16 mouse cellular contexts compared by ENCODE assay signal in the genomic region with DNA sequence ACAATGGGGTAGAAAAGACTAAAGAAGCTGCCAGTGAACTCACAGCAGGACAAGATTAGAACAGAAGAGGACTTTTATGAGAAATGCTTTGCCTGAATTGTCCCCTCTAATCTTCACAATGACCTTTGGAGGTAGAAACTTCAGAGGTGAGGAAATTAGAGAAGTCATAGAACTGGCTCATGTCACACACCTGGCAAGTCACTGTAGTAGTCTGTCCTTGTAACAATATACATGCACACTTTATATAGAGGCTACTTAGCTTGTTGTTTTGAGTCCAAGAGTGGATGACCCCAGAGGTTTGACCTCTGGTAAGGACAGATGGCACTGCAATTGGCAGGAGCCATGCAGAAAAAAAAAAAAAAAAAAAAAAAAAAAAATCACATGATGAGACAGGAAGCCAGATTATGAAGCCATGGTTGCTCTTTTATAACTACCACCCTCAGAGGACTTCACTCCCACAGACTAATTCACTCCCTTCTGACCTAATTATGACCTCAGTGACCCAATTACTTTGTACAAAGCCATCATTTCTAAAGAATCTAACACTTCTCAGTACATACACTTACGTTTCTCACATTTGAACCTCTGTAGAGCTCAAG. TPM values are rescaled to one million over a fixed set of nuclear protein-coding genes. Genes with fewer than 3 reads are reported as not detected.
DNase-seq lines count a peak whose midpoint lies in the region; ATAC-seq lines count a peak whose summit lies in the region.
"Had no signal": no experiment of that assay in that cellular context is flagged by ENCODE, and none has a peak within 500 bp of the region (broad histone marks: within the 10 kb centered on the region; RNA-seq: fewer than 3 reads in every experiment).

No protein-coding gene starts in this region.

- H3K4me2 ChIP-seq in heart, embryonic 13.5 days: no peak overlapping the region
- H3K4me2 ChIP-seq in midbrain, embryonic 15.5 days: no peak overlapping the region
- H3K4me2 ChIP-seq in midbrain, embryonic 16.5 days (ENCODE audit: low read length): no peak overlapping the region
- H3K4me2 ChIP-seq: embryonic facial prominence, embryonic 12.5 days; heart, embryonic 15.5 days; hindbrain, embryonic 14.5 days had no signal

- H3K36me3 ChIP-seq in heart, embryonic 13.5 days: no peaks in the 10 kb centered on the region
- H3K36me3 ChIP-seq in midbrain, embryonic 15.5 days (replicated peaks): no peaks in the 10 kb centered on the region
- H3K36me3 ChIP-seq in midbrain, embryonic 16.5 days (ENCODE audit: control insufficient read depth, insufficient read depth, low read length): no peaks in the 10 kb centered on the region
- H3K36me3 ChIP-seq: embryonic facial prominence, embryonic 12.5 days; heart, embryonic 15.5 days had no signal

- no peak for DNase-seq in heart, postnatal 10 days
- DNase-seq in urinary bladder, postnatal 10 days (ENCODE audit: low spot score): no peak
- DNase-seq in left cerebral cortex, postnatal 14 days (ENCODE audit: low spot score in 2 of 2): no peak
- DNase-seq in left cerebral cortex, postnatal 10 days (ENCODE audit: extremely low spot score in 1 of 2, low spot score in 2 of 2): no peak
- DNase-seq: cerebellum, adult 11-12 months; gastrocnemius, postnatal 36 days; right cerebral cortex, postnatal 14 days; thymus, postnatal 4 days had no signal

- ATAC-seq in heart, embryonic 13.5 days (ENCODE audit: extremely low read depth, insufficient number of reproducible peaks, low FRiP score, low TSS enrichment): no peak
- 0 out of 2 replicates have a peak, but pooled peaks have one; percentile 45 for ATAC-seq in midbrain, embryonic 15.5 days (replicated peaks)
- no peak for ATAC-seq in midbrain, embryonic 16.5 days

- WGBS in heart, embryonic 13.5 days: 83% methylated on average over 1 of the region's 1 CpGs
- WGBS in midbrain, embryonic 15.5 days: 60% methylated on average over 1 of the region's 1 CpGs
- 40% methylated on average over 1 of the region's 1 CpGs for WGBS in midbrain, embryonic 16.5 days

- H3K4me3 ChIP-seq in heart, embryonic 13.5 days: no peak overlapping the region
- no peak overlapping the region for H3K4me3 ChIP-seq in midbrain, embryonic 15.5 days
- H3K4me3 ChIP-seq in midbrain, embryonic 16.5 days (ENCODE audit: low read depth, low read length): no peak overlapping the region
- H3K4me3 ChIP-seq in brown adipose tissue, adult 24 weeks (ENCODE audit: insufficient read depth, low read depth, low read length): no peak overlapping the region
- H3K4me3 ChIP-seq: embryonic facial prominence, embryonic 12.5 days; heart, embryonic 15.5 days; megakaryocyte, embryonic 14.5 days had no signal

- intact Hi-C loops in heart, postnatal 10 days (cut with DNase I): no loop called here
- intact Hi-C loops in left cerebral cortex, postnatal 14 days (cut with DNase I): loop anchor here (5.0 kb wide), 1 partner anchor 67 kb away; no protein-coding TSS in a partner anchor
- intact Hi-C loops in left cerebral cortex, postnatal 10 days (cut with DNase I): no loop called here

- no peak overlapping the region for H3K9ac ChIP-seq in heart, embryonic 13.5 days
- no peak overlapping the region for H3K9ac ChIP-seq in midbrain, embryonic 15.5 days
- H3K9ac ChIP-seq in midbrain, embryonic 16.5 days (ENCODE audit: low read depth, low read length): no peak overlapping the region
- H3K9ac ChIP-seq: embryonic facial prominence, embryonic 12.5 days; heart, embryonic 15.5 days; hindbrain, embryonic 14.5 days had no signal

- peaks cover 21% of the 10 kb centered on the region for H3K4me1 ChIP-seq in heart, embryonic 13.5 days
- peaks cover 7% of the 10 kb centered on the region; the same call in 1 of the 2 replicates for H3K4me1 ChIP-seq in midbrain, embryonic 15.5 days
- 0 out of 2 replicates have a peak, but pooled peaks cover 3% of the 10 kb centered on the region for H3K4me1 ChIP-seq in midbrain, embryonic 16.5 days (ENCODE audit: control insufficient read depth, insufficient read depth, low read length)
- H3K4me1 ChIP-seq in brown adipose tissue, adult 24 weeks (ENCODE audit: control insufficient read depth, insufficient read depth, insufficient read length, low read length): peaks cover 6% of the 10 kb centered on the region

- H3K27me3 ChIP-seq in heart, embryonic 13.5 days (replicated peaks): no peaks in the 10 kb centered on the region
- H3K27me3 ChIP-seq in midbrain, embryonic 15.5 days (replicated peaks): no peaks in the 10 kb centered on the region
- no peaks in the 10 kb centered on the region for H3K27me3 ChIP-seq in midbrain, embryonic 16.5 days (ENCODE audit: control insufficient read depth, insufficient read depth, low read depth, low read length)
- H3K27me3 ChIP-seq: embryonic facial prominence, embryonic 12.5 days; heart, embryonic 15.5 days; megakaryocyte, embryonic 14.5 days had no signal

- H3K27ac ChIP-seq in heart, embryonic 13.5 days (replicated peaks): 0 out of 2 replicates have a peak overlapping the region, but pooled peaks have one; percentile 15
- no peak overlapping the region for H3K27ac ChIP-seq in midbrain, embryonic 15.5 days
- H3K27ac ChIP-seq in midbrain, embryonic 16.5 days (ENCODE audit: low read length): no peak overlapping the region
- peak overlapping the region; percentile 89 for H3K27ac ChIP-seq in brown adipose tissue, adult 24 weeks (replicated peaks; ENCODE audit: low read depth, low read length)
- H3K27ac ChIP-seq: embryonic facial prominence, embryonic 12.5 days; heart, embryonic 15.5 days; hindbrain, embryonic 14.5 days had no signal

- no peaks in the 10 kb centered on the region for H3K9me3 ChIP-seq in heart, embryonic 13.5 days
- no peaks in the 10 kb centered on the region for H3K9me3 ChIP-seq in midbrain, embryonic 15.5 days
- H3K9me3 ChIP-seq in midbrain, embryonic 16.5 days (replicated peaks; ENCODE audit: control insufficient read depth, low read length, poor library complexity, severe bottlenecking): no peaks in the 10 kb centered on the region
- H3K9me3 ChIP-seq: embryonic facial prominence, embryonic 12.5 days; heart, embryonic 15.5 days; megakaryocyte, embryonic 14.5 days had no signal

RNA-seq across cellular contexts. Expression of a gene that starts 20.1 kb away (rescaled TPM):
- 134 and 149 TPM in 2 replicates for polyA plus RNA-seq in heart, embryonic 13.5 days (2015; fragmentation: Nextera tagmentation; extraction: Ambion mirVana)
- 100 to 1,000 TPM in 1 of 2 experiments, 10 to 100 TPM in 1; 97.7 to 103 TPM for total RNA-seq in heart, postnatal 10 days (2021)
- polyA plus RNA-seq in midbrain, embryonic 15.5 days (2015; fragmentation: Nextera tagmentation; extraction: Ambion mirVana): 171 and 178 TPM in 2 replicates
- 169 and 179 TPM in 2 replicates for polyA plus RNA-seq in midbrain, embryonic 16.5 days (2015; fragmentation: Nextera tagmentation; extraction: Ambion mirVana)
- 140 and 143 TPM in 2 replicates for polyA plus RNA-seq in brown adipose tissue, adult 24 weeks (2012; ENCODE audit: insufficient read depth, insufficient read length, missing spikeins)
- total RNA-seq in left cerebral cortex, postnatal 14 days (2021): 10 to 100 TPM; 61.7 to 63.4 TPM
- total RNA-seq in left cerebral cortex, postnatal 10 days (2021): 10 to 100 TPM; 53.0 to 55.1 TPM

Comparison
In these comparisons a context has a peak if more than half of its experiments do, and no peak if none do; other contexts are left out.
1. H3K27ac ChIP-seq: peak in heart, embryonic 13.5 days (single experiment) and brown adipose tissue, adult 24 weeks (single experiment); none in midbrain, embryonic 15.5 days (single experiment) and midbrain, embryonic 16.5 days (single experiment).